Mouse (Mus musculus): ENCODE data around the gene Mtmr10.
A peak's percentile ranks its signal among the peaks of the same experiment; 100 is the strongest.

The Mtmr10 gene

GRCm38 (mm10) chr7:64287414-64288091, at the start of gene Mtmr10:
Gene Mtmr10 (plus strand): TSS chr7:64287653.
- DNase-seq (ENCODE audit: low read depth in 1 of 2, low spot score in 2 of 2), result peak; percentile 95 to 97

DNA sequence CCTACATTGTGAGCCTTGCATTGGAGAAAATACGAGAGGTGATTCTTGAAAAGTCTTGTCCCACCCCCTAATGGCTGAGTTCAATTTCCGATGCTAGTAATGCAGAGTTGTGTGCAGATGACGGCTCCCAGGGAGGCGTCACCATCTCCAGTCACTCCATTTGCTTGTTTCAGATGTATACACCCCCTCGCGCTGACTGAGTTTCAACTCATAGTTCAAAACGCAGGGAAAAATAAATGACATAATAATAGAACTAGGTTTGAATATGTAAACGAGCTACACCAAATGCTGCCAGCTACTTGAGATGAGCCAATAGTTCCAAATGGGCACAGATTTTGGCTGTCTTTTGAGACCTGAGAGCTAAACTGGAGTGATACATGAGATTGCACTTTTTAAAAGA, 49.7 kb upstream of the Mtmr10 start:
- DNase-seq (ENCODE audit: low read depth in 1 of 2, low spot score in 2 of 2), result no peak

DNA sequence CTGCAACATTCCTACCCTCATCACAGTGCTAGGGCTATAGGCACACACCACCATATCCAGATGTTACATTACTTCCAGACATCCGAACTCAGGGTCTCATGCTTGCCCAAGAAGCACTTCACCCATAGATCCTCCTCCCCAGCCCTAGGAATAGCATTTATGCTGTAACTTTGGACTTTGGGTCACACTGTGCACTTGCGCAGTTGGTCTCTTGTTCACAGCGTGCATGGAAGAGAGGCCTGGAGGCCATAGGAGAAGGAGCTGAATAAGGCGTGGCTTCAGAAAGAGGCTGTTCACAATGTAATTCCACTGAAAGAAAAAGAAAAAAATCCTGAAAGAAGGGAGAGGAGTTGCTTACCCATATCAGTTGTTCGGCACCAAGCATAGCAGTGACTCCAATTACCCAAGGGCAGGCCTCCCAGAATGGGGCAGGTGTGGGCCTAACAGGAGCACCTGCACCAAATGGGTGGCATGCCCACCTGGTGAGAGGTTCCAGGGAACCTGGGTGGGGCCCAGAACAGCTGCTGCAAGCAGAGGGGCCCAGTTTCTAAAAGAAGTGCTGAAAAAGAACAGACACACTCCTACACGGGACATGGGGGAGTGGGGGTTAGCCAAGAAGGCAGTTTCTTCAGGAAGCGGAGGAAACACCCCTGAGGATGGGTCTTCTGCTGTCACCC, 48.9 kb upstream of the Mtmr10 start:
- no peak for DNase-seq (ENCODE audit: low read depth in 1 of 2, low spot score in 2 of 2)

GRCm38 (mm10) chr7:64239138-64239805, 48.2 kb upstream of the Mtmr10 start:
- DNase-seq (ENCODE audit: low read depth in 1 of 2, low spot score in 2 of 2), result no peak

- DNase-seq (ENCODE audit: low read depth in 1 of 2, low spot score in 2 of 2), result no peak
Measured at GRCm38 (mm10) chr7:64239806-64240315, 47.6 kb upstream of the Mtmr10 start.

DNA sequence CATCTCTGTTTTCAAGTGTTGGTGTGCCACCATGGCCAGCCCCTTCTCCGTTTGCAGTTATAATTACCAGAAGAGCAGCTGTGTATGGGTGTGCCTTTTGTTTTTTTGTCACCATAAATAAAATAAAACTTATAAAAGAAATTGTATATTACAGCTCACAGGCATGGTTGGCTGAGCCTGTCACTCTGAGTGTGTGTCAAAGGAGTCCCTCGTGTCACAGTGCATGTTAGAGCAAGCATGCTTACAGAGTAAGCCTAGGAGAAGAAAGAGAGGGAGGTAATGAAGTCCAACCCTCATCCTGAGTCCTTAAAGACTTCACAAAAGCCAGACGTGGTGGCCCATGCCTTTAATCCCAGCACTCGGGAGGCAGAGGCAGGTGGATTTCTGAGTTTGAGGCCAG, 45.0 kb upstream of the Mtmr10 start:
- DNase-seq (ENCODE audit: low read depth in 1 of 2, low spot score in 2 of 2), result no peak

DNA sequence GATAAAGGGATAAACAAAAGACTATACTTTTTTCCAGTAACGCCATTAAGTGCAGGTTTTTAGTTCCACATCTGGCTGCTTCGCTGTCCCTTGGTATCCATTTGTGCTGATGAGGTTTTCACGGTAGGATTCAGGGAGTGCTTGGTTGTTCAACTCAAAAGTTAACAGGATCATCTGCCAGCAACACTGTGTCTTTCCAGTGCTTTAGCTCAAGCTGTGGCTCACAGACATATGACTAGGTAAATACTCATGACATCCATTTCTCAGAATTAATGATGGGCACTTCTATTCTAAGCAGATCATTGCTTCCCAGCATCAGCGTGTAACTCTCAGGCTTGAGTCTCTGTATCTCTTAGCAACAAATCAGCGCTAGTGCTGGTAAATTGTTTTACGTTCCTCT, 43.1 kb upstream of the Mtmr10 start:
- no peak for DNase-seq (ENCODE audit: low read depth in 1 of 2, low spot score in 2 of 2)

DNA sequence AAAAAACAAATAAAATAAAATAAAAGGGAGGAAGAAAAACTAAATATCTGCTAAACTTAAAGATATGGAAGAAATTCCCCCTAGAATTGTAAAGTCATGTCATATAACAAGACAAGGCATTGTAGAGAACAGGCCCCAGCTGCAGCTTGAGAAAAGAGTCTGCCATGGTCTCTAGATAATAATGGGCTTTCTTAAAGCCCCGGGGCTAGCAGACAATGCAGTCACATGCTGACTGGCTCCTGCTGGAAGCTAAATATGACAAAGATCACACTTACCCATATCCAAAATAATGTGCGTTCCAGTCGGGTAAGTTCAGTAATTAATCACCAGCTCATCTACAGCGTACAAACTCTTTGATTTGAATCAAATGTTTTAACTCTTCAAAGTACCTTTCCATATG, 40.7 kb upstream of the Mtmr10 start:
- DNase-seq (ENCODE audit: low read depth in 1 of 2, low spot score in 2 of 2), result no peak

GRCm38 (mm10) chr7:64248352-64248751, 39.1 kb upstream of the Mtmr10 start:
- DNase-seq (ENCODE audit: low read depth in 1 of 2, low spot score in 2 of 2), result no peak

- no peak for DNase-seq (ENCODE audit: low read depth in 1 of 2, low spot score in 2 of 2)
Measured at GRCm38 (mm10) chr7:64249715-64250114, 37.7 kb upstream of the Mtmr10 start.

GRCm38 (mm10) chr7:64250417-64250816, 37.0 kb upstream of the Mtmr10 start:
- no peak for DNase-seq (ENCODE audit: low read depth in 1 of 2, low spot score in 2 of 2)

DNA sequence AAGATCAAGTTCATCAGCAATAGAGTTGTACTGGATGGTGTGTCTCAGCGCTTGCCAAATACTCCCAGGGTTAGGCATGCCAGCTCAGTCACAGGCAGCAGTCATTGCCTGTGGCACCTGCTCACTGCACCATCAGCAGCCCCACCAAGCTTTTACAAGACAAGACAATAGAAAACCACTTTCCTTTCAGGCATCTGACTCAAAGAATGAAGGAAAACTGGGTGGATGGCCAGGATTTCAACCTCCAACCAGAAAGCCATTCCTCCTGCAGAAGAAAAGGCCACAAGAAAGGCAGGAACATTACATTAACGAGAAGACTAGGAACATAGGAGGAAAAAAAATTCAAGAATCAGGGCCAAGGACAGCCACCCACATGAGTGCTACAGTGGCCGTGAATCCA, 33.7 kb upstream of the Mtmr10 start:
- DNase-seq (ENCODE audit: low read depth in 1 of 2, low spot score in 2 of 2), result no peak

GRCm38 (mm10) chr7:64265502-64266279, 21.8 kb upstream of the Mtmr10 start:
- DNase-seq (ENCODE audit: low read depth in 1 of 2, low spot score in 2 of 2), result no peak

GRCm38 (mm10) chr7:64266587-64266986, 20.9 kb upstream of the Mtmr10 start:
- DNase-seq (ENCODE audit: low read depth in 1 of 2, low spot score in 2 of 2), result no peak

DNA sequence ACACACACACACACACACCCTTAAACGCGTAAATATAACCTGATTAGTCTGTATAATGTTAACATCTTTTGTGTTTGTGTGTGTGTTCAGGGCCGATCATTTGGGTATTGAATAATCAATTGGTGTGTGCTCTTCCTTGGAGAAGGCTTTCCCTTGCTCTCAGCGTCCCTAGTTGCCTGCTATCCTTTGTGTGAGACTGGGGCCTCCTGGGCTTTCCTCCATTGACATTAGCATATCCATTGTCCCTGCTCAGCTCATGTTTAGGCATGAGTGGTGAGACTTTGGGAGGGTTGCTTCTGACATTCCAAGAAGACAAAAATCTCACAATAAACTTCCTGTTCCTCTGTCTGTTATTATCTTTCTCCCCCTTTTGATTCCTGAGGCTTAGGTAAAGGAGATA, 15.5 kb upstream of the Mtmr10 start:
- DNase-seq (ENCODE audit: low read depth in 1 of 2, low spot score in 2 of 2), result no peak

GRCm38 (mm10) chr7:64275518-64275917, 11.9 kb upstream of the Mtmr10 start:
- DNase-seq (ENCODE audit: low read depth in 1 of 2, low spot score in 2 of 2), result no peak

DNA sequence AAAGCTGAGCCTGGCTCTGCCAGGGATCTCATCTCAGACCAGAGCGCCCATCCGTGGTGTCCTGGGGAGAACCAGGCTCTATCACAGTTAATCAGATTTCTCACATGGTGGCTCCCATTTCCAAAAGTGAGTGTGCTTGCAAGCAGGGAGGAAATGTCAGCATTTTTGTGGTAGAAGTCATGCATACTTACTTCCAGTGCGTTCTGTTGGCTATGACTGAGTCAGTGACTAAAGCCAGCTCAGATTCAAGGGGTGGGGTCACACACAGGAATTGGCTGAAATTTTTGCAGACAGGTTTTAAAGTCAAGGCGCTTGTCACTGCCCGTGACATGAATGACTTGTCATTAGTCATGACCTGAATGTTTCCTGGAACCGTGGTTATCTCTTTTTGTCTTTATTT, 10.5 kb upstream of the Mtmr10 start:
- DNase-seq (ENCODE audit: low read depth in 1 of 2, low spot score in 2 of 2), result no peak

- DNase-seq (ENCODE audit: low read depth in 1 of 2, low spot score in 2 of 2), result no peak
Measured at GRCm38 (mm10) chr7:64278526-64278925, 8.9 kb upstream of the Mtmr10 start.

DNA sequence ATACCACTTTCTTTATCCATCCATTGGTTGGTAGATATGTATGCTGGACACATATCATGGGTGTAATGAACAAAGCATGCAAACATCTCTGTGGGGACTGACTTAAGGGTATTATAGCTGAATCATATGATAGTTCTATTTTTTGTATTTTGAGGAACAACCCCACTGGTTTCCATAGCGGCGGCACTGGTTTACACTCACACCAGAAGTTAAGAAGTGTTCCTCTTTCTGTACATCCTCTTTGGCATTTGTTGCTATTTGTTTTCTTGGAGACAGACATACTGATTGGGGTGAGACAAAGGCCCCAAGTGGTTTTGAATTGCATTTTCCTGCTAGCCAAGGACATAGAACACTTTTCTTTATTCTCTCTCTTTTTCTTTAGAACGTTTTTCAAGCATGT, 7.9 kb upstream of the Mtmr10 start:
- DNase-seq (ENCODE audit: low read depth in 1 of 2, low spot score in 2 of 2), result peak; percentile 42 to 62

DNA sequence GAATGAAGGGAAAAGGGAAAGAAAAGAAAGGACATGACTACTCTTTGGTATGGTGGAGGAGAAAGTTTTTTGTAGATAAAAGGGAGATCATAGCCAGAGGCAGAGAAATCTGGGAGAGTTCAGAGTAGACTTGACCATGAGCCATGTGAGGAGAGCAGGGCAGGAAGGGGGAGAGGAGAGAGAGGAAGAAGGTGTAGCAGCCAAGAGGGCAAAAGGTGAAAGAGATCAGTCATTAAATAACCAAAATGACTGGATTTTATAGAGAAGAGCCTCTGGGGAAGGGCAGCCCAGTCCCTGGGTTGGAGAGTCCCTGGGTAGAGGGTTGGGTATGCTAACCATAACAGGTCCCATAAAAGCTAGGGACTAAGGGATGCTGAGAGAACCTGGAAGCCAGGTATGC, 887 bp upstream of the Mtmr10 start:
- no peak for DNase-seq (ENCODE audit: low read depth in 1 of 2, low spot score in 2 of 2)

DNA sequence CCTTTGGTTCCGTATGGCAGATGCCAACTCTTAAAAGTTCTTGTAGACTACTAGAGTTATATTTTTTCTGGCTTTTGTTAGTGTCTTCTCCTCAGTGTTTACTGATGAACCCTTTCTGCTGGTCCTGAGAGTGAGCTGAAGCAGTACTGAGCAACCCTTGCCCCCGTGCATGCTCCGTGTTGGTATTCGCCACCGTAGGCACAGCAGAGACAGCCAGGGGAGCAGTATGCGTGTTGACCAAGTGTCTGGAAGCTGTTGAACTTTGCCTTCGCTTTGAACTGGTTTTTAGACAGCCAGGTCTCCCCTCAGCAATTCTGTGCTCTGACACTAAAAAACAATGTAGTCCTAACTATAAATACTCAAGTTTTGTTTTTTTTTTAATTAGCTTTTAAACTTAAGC, 2.0 kb downstream of the Mtmr10 start:
- DNase-seq (ENCODE audit: low read depth in 1 of 2, low spot score in 2 of 2), result no peak
